8 mouse cellular contexts compared by ENCODE assay signal in genomic region chr8:109607650-109608049, GRCm38 (mm10). TPM values are rescaled to one million over a fixed set of nuclear protein-coding genes. Genes with fewer than 3 reads are reported as not detected.
DNase-seq lines count a peak whose midpoint lies in the region; ATAC-seq and TF ChIP-seq lines count a peak whose summit lies in the region.

No protein-coding gene starts in this region.

- no peaks in the 10 kb centered on the region for H3K9me3 ChIP-seq in heart, embryonic 15.5 days (replicated peaks)
- H3K9me3 ChIP-seq in ES-Bruce4 (replicated peaks; ENCODE audit: control insufficient read depth, insufficient read depth, low read length, poor library complexity, severe bottlenecking), result no peaks in the 10 kb centered on the region
- no peaks in the 10 kb centered on the region for H3K9me3 ChIP-seq in embryonic facial prominence, embryonic 14.5 days (ENCODE audit: control insufficient read depth, low read length)
- H3K9me3 ChIP-seq in limb, embryonic 15.5 days, result no peaks in the 10 kb centered on the region

- TF ChIP-seq EP300 in ES-Bruce4 (IDR thresholded peaks at IDR 0.05; ENCODE audit: insufficient read depth, low read depth, low read length), result no peak

- no peaks in the 10 kb centered on the region for H3K27me3 ChIP-seq in heart, embryonic 15.5 days
- no peaks in the 10 kb centered on the region for H3K27me3 ChIP-seq in ES-Bruce4 (ENCODE audit: control insufficient read depth, insufficient read depth, low read length, poor library complexity, severe bottlenecking)
- no peaks in the 10 kb centered on the region for H3K27me3 ChIP-seq in embryonic facial prominence, embryonic 14.5 days (replicated peaks; ENCODE audit: control insufficient read depth, insufficient read depth, low read length)
- no peaks in the 10 kb centered on the region for H3K27me3 ChIP-seq in limb, embryonic 15.5 days
- H3K27me3 ChIP-seq in small intestine, adult 2 months (ENCODE audit: control insufficient read depth, insufficient read depth, low read length), result no peaks in the 10 kb centered on the region

- no peak for TF ChIP-seq CTCF in ES-Bruce4 (IDR thresholded peaks at IDR 0.05; ENCODE audit: low read depth, low read length)
- no peak for TF ChIP-seq CTCF in small intestine, adult 2 months (IDR thresholded peaks at IDR 0.05; ENCODE audit: extremely low read depth, insufficient read length, insufficient replicate concordance, low read depth, low read length)

- peaks cover 16% of the 10 kb centered on the region for H3K36me3 ChIP-seq in heart, embryonic 15.5 days
- peaks cover 26% of the 10 kb centered on the region for H3K36me3 ChIP-seq in ES-Bruce4 (ENCODE audit: control insufficient read depth, insufficient read depth, low read length, poor library complexity, severe bottlenecking)
- H3K36me3 ChIP-seq in embryonic facial prominence, embryonic 14.5 days (ENCODE audit: control insufficient read depth, insufficient read depth, low read length), result peaks cover 18% of the 10 kb centered on the region; the same call in 1 of the 2 replicates
- H3K36me3 ChIP-seq in limb, embryonic 15.5 days, result peaks cover 29% of the 10 kb centered on the region
- peaks cover 16% of the 10 kb centered on the region; the same call in 1 of the 2 replicates for H3K36me3 ChIP-seq in small intestine, adult 2 months (ENCODE audit: control insufficient read depth, insufficient read depth, low read length)

- H3K4me2 ChIP-seq in heart, embryonic 15.5 days, result peak overlapping the region; percentile 85
- peak overlapping the region; percentile 81 for H3K4me2 ChIP-seq in embryonic facial prominence, embryonic 14.5 days (ENCODE audit: low read depth, low read length)
- peak overlapping the region; percentile 72 for H3K4me2 ChIP-seq in limb, embryonic 15.5 days

- H3K4me3 ChIP-seq in heart, embryonic 15.5 days, result peak overlapping the region; percentile 66
- H3K4me3 ChIP-seq in ES-Bruce4 (ENCODE audit: low read depth, low read length), result peak overlapping the region; percentile 73
- H3K4me3 ChIP-seq in embryonic facial prominence, embryonic 14.5 days (ENCODE audit: low read depth, low read length), result peak overlapping the region; percentile 72
- H3K4me3 ChIP-seq in limb, embryonic 15.5 days, result peak overlapping the region; percentile 68
- H3K4me3 ChIP-seq in small intestine, adult 2 months (ENCODE audit: low read depth, low read length), result peak overlapping the region; percentile 86; the same call in 1 of the 2 replicates

- H3K27ac ChIP-seq in heart, embryonic 15.5 days, result peak overlapping the region; percentile 97
- no peak overlapping the region for H3K27ac ChIP-seq in ES-Bruce4 (ENCODE audit: insufficient read depth, low read length)
- H3K27ac ChIP-seq in embryonic facial prominence, embryonic 14.5 days (replicated peaks; ENCODE audit: low read depth, low read length), result peak overlapping the region; percentile 96; the same call in 1 of the 2 replicates
- H3K27ac ChIP-seq in limb, embryonic 15.5 days, result peak overlapping the region; percentile 97
- no peak overlapping the region for H3K27ac ChIP-seq in small intestine, adult 2 months (ENCODE audit: insufficient read depth, low read depth, low read length)

- TF ChIP-seq POLR2A in ES-Bruce4 (IDR thresholded peaks at IDR 0.05; ENCODE audit: insufficient read depth, low read length), result no peak
- TF ChIP-seq POLR2A in small intestine, adult 2 months (IDR thresholded peaks at IDR 0.05; ENCODE audit: low read depth, low read length), result no peak

- 9% methylated on average over 12 of the region's 12 CpGs for WGBS in heart, embryonic 15.5 days
- WGBS in embryonic facial prominence, embryonic 14.5 days, result 5% methylated on average over 12 of the region's 12 CpGs
- 4% methylated on average over 12 of the region's 12 CpGs for WGBS in limb, embryonic 15.5 days
- 9% methylated on average over 12 of the region's 12 CpGs for WGBS in small intestine, adult 2 months

- no peak for DNase-seq in heart, adult 8-10 months (ENCODE audit: low spot score)
- peak; percentile 22 for DNase-seq in embryonic facial prominence, embryonic 14.5 days (ENCODE audit: low spot score)
- no peak for DNase-seq in right cerebral cortex, postnatal 36 days (ENCODE audit: low spot score in 2 of 2)
- DNase-seq in frontal cortex, adult 2 months (ENCODE audit: extremely low spot score in 1 of 2, low spot score in 1 of 2), result no peak

- H3K9ac ChIP-seq in heart, embryonic 15.5 days, result peak overlapping the region; percentile 77
- peak overlapping the region; percentile 70 for H3K9ac ChIP-seq in ES-Bruce4 (ENCODE audit: low read depth, poor library complexity, severe bottlenecking)
- peak overlapping the region; percentile 77 for H3K9ac ChIP-seq in embryonic facial prominence, embryonic 14.5 days (ENCODE audit: low read depth, low read length)
- peak overlapping the region; percentile 63 for H3K9ac ChIP-seq in limb, embryonic 15.5 days

- H3K4me1 ChIP-seq in heart, embryonic 15.5 days (replicated peaks), result peaks cover 11% of the 10 kb centered on the region
- H3K4me1 ChIP-seq in ES-Bruce4 (ENCODE audit: control insufficient read depth, insufficient read depth, low read length), result no peaks in the 10 kb centered on the region
- H3K4me1 ChIP-seq in embryonic facial prominence, embryonic 14.5 days (ENCODE audit: control insufficient read depth, insufficient read depth, low read length), result peaks cover 11% of the 10 kb centered on the region
- peaks cover 17% of the 10 kb centered on the region for H3K4me1 ChIP-seq in limb, embryonic 15.5 days
- peaks cover 3% of the 10 kb centered on the region; the same call in 1 of the 2 replicates for H3K4me1 ChIP-seq in small intestine, adult 2 months (ENCODE audit: control insufficient read depth, insufficient read depth, insufficient read length, low read length)

- no peak for ATAC-seq in heart, embryonic 15.5 days (replicated peaks; ENCODE audit: insufficient number of reproducible peaks, insufficient read depth, low FRiP score, low read depth)
- no peak for ATAC-seq in embryonic facial prominence, embryonic 14.5 days (ENCODE audit: low read depth)
- ATAC-seq in limb, embryonic 15.5 days (ENCODE audit: insufficient number of reproducible peaks, low FRiP score, low TSS enrichment, low read depth), result no peak

RNA-seq across cellular contexts. Expression of gene Dhodh, which starts 0.8 kb away (rescaled TPM):
- polyA plus RNA-seq in heart, embryonic 15.5 days (2015; fragmentation: Nextera tagmentation; extraction: Ambion mirVana), result 33.7 and 39.7 TPM in 2 replicates
- total RNA-seq in heart, adult 8-10 months (2022), result 10 to 100 TPM; 15.1 to 22.1 (median 18.0) TPM
- polyA plus RNA-seq in ES-Bruce4 (2011; ENCODE audit: insufficient read depth, insufficient read length, low read depth, missing spikeins), result 25.8 and 27.9 TPM in 2 replicates
- polyA plus RNA-seq in embryonic facial prominence, embryonic 14.5 days (2014; fragmentation: Nextera tagmentation; extraction: Ambion mirVana), result 34.7 and 39.3 TPM in 2 replicates
- polyA plus RNA-seq in limb, embryonic 15.5 days (2015; fragmentation: Nextera tagmentation; extraction: Ambion mirVana), result 37.7 and 41.8 TPM in 2 replicates
- 5.9 and 11.9 TPM in 2 replicates for polyA plus RNA-seq in small intestine, adult 2 months (2012; rRNA removed)
- polyA plus RNA-seq in frontal cortex, adult 2 months (2012; rRNA removed), result 24.3 and 25.4 TPM in 2 replicates

RNA-seq across cellular contexts. Expression of gene Pkd1l3, which starts 6.7 kb away (rescaled TPM):
- polyA plus RNA-seq in heart, embryonic 15.5 days (2015; fragmentation: Nextera tagmentation; extraction: Ambion mirVana), result 0.06 and 0.08 TPM in 2 replicates
- total RNA-seq in heart, adult 8-10 months (2022), result under 1 TPM in 2 of 4 experiments, not detected in 2; 0.16 to 0.35 TPM
- not detected in 2 replicates for polyA plus RNA-seq in ES-Bruce4 (2011; ENCODE audit: insufficient read depth, insufficient read length, low read depth, missing spikeins)
- 0.24 TPM in 1 of 2 replicates, not detected in the other for polyA plus RNA-seq in embryonic facial prominence, embryonic 14.5 days (2014; fragmentation: Nextera tagmentation; extraction: Ambion mirVana)
- 0.22 and 0.41 TPM in 2 replicates for polyA plus RNA-seq in limb, embryonic 15.5 days (2015; fragmentation: Nextera tagmentation; extraction: Ambion mirVana)
- 0.03 and 0.10 TPM in 2 replicates for polyA plus RNA-seq in small intestine, adult 2 months (2012; rRNA removed)
- polyA plus RNA-seq in frontal cortex, adult 2 months (2012; rRNA removed), result 0.62 and 0.71 TPM in 2 replicates

RNA-seq across cellular contexts. Expression of gene Hp, which starts 28.7 kb away (rescaled TPM):
- 1.9 and 5.2 TPM in 2 replicates for polyA plus RNA-seq in heart, embryonic 15.5 days (2015; fragmentation: Nextera tagmentation; extraction: Ambion mirVana)
- total RNA-seq in heart, adult 8-10 months (2022), result 10 to 100 TPM in 1 of 4 experiments, 1 to 10 TPM in 3; 2.3 to 12.6 (median 5.1) TPM
- not detected in 2 replicates for polyA plus RNA-seq in ES-Bruce4 (2011; ENCODE audit: insufficient read depth, insufficient read length, low read depth, missing spikeins)
- polyA plus RNA-seq in embryonic facial prominence, embryonic 14.5 days (2014; fragmentation: Nextera tagmentation; extraction: Ambion mirVana), result 2.3 and 4.3 TPM in 2 replicates
- polyA plus RNA-seq in limb, embryonic 15.5 days (2015; fragmentation: Nextera tagmentation; extraction: Ambion mirVana), result 4.0 and 4.6 TPM in 2 replicates
- polyA plus RNA-seq in small intestine, adult 2 months (2012; rRNA removed), result 0.94 and 5.7 TPM in 2 replicates
- polyA plus RNA-seq in frontal cortex, adult 2 months (2012; rRNA removed), result 0.15 and 0.30 TPM in 2 replicates

RNA-seq across cellular contexts. Expression of gene Txnl4b, which starts 42.0 kb away (rescaled TPM):
- polyA plus RNA-seq in heart, embryonic 15.5 days (2015; fragmentation: Nextera tagmentation; extraction: Ambion mirVana), result 16.8 and 17.9 TPM in 2 replicates
- total RNA-seq in heart, adult 8-10 months (2022), result 1 to 10 TPM; 5.3 to 7.1 (median 5.5) TPM
- polyA plus RNA-seq in ES-Bruce4 (2011; ENCODE audit: insufficient read depth, insufficient read length, low read depth, missing spikeins), result 7.5 and 10.5 TPM in 2 replicates
- polyA plus RNA-seq in embryonic facial prominence, embryonic 14.5 days (2014; fragmentation: Nextera tagmentation; extraction: Ambion mirVana), result 23.5 and 25.4 TPM in 2 replicates
- polyA plus RNA-seq in limb, embryonic 15.5 days (2015; fragmentation: Nextera tagmentation; extraction: Ambion mirVana), result 22.0 and 23.8 TPM in 2 replicates
- polyA plus RNA-seq in small intestine, adult 2 months (2012; rRNA removed), result 2.4 and 3.5 TPM in 2 replicates
- polyA plus RNA-seq in frontal cortex, adult 2 months (2012; rRNA removed), result 12.5 and 15.4 TPM in 2 replicates

RNA-seq across cellular contexts. Expression of gene Dhx38, which starts 42.0 kb away (rescaled TPM):
- 11.4 and 16.4 TPM in 2 replicates for polyA plus RNA-seq in heart, embryonic 15.5 days (2015; fragmentation: Nextera tagmentation; extraction: Ambion mirVana)
- 10 to 100 TPM; 11.5 to 12.3 (median 11.8) TPM for total RNA-seq in heart, adult 8-10 months (2022)
- polyA plus RNA-seq in ES-Bruce4 (2011; ENCODE audit: insufficient read depth, insufficient read length, low read depth, missing spikeins), result 32.5 and 36.3 TPM in 2 replicates
- polyA plus RNA-seq in embryonic facial prominence, embryonic 14.5 days (2014; fragmentation: Nextera tagmentation; extraction: Ambion mirVana), result 17.4 and 19.5 TPM in 2 replicates
- 22.4 TPM in 2 replicates for polyA plus RNA-seq in limb, embryonic 15.5 days (2015; fragmentation: Nextera tagmentation; extraction: Ambion mirVana)
- 10.2 and 22.1 TPM in 2 replicates for polyA plus RNA-seq in small intestine, adult 2 months (2012; rRNA removed)
- polyA plus RNA-seq in frontal cortex, adult 2 months (2012; rRNA removed), result 20.1 and 20.4 TPM in 2 replicates

Comparison
In these comparisons a context has a peak if more than half of its experiments do, and no peak if none do; other contexts are left out.
1. H3K27ac ChIP-seq: peak in heart, embryonic 15.5 days (single experiment), embryonic facial prominence, embryonic 14.5 days (single experiment) and limb, embryonic 15.5 days (single experiment); none in ES-Bruce4 (single experiment) and small intestine, adult 2 months (single experiment).
2. Peak in every context shown above with its lines, with median percentiles within 50 percentile points of each other: H3K4me2 ChIP-seq, H3K4me3 ChIP-seq and H3K9ac ChIP-seq.